Mouse (Mus musculus): ENCODE measurements around the gene Cep83.
A peak's percentile ranks its signal among the peaks of the same experiment; 100 is the strongest.
"Not testable (repeated sequence)": the region's sequence is repeated elsewhere in the genome, so short reads cannot be mapped to it uniquely, and the experiment has no call there.

The Cep83 gene

DNA sequence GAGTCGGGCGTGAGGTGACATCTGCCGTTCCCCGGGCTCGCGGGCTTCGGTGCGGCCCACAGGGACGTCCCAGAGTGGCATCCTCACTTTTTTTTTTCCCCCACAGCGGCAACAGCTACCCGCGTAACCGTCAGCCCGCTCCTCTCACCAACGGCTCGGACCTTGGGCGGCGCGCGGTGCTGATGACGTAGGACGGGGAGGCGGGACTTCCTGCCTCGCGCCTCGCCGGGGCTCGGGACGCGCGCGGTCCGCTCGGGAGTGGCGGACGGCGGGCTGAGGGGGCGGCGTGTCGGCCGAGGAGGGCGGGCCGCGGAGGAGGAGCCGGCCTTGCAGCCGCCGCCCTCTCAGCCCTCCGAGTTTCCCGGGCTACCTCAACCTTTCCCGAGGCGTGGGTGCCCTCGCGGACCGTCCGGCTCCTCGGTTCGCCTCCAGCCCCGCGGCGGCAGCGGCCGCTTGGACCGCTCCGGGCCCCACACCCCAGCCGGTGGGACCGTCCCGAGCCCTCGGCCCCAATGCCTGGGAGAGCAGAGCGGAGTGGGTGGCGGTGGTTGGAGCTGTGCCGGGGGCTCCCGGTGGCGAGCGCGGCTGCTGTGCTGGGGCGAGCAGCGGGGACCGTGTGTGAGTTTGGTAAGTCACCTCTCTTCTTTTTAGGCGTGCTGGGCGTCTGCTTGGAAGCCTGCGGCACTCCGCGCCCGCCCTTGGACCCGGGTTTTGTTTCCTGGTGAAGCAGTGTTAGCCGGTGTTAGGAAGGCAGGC is at the start of gene Cep83:
Cep83 (plus strand) TSS at position 235 of the 756 bp plus-strand sequence.
- DNase-seq (ENCODE audit: low spot score), result peak; percentile 93

GRCm38 (mm10) chr10:94639281-94639680 is 49.2 kb upstream of the Cep83 start:
- no peak for DNase-seq (ENCODE audit: low spot score)

GRCm38 (mm10) chr10:94640067-94640466 is 48.4 kb upstream of the Cep83 start:
- no peak for DNase-seq (ENCODE audit: low spot score)

DNA sequence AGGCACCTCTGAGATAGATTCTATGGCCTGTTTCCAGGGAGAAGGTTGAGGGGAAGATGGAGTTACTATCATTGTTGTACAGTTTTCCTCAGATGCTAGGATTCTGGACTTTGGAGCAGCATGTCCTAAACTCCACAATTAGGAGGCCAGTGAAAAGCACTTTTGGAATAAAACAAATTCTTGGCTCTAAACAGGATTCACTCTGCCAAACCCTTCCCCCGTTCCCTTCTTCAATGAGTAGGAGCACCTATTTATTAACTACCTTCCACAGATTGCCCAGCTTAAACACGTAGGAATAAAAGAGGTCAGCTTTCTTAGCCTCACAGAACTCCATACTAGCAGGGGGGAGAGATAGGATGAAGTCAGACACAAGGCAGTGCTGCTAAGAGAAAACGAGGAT is 24.4 kb upstream of the Cep83 start:
- no peak for DNase-seq (ENCODE audit: low spot score)

DNA sequence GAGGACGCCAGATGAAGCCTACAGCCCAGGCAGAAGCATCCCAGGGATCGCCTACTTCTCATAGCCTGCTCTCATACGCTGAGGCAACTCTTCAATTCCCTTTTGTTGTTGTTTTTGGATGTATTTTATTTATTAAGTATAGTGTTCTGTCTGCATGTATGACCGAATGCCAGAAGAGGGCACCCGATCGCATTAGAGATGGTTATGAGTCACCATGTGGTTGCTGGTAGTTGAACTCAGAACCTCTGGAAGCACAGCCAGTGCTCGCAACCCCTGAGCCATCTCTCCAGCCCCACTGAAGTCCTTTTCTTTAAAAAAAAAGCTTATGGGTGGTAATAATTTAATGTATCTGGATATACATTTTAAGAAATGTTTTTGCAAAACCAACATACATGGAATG is 24.0 kb upstream of the Cep83 start:
- DNase-seq (ENCODE audit: low spot score), result no peak

DNA sequence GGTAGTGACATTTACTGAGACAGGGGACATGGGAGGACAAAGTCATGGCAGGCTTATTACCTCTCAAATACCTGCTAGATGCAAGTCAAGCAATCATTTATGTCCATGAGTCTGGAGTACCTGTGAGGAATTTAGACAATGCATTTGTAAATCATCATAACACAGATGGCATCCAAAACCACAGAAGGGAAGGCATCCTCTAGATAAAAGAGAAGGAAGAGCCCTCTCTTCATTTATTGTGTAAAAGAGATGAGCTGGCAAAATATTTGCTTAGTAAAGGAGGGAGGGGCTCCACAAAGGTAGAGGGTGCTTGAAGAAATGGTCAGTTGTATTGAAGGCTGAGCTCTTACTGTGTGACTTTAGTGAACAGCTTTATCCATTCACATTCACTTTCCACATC is 20.3 kb upstream of the Cep83 start:
- DNase-seq (ENCODE audit: low spot score), result no peak

- no peak for DNase-seq (ENCODE audit: low spot score)
Measured at GRCm38 (mm10) chr10:94687801-94688419, 544 bp upstream of the Cep83 start.

DNA sequence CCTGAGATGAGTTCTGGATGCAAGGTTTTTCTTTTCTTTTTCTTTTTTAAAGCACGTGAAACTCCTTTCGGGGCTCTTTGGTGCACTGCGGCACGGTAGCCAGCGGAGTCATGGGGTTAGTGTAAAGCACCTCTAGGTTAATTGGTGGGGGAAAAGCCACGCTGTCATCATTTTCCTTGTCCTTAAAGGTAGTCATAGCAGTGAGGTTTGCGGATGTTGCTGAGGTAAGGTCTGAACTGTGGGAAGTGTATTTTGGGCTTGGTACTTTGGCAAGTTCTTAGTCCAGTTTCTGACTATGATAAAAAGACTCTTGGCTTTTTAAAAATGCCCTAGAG is 689 bp downstream of the Cep83 start:
- DNase-seq (ENCODE audit: low spot score), result no peak

DNA sequence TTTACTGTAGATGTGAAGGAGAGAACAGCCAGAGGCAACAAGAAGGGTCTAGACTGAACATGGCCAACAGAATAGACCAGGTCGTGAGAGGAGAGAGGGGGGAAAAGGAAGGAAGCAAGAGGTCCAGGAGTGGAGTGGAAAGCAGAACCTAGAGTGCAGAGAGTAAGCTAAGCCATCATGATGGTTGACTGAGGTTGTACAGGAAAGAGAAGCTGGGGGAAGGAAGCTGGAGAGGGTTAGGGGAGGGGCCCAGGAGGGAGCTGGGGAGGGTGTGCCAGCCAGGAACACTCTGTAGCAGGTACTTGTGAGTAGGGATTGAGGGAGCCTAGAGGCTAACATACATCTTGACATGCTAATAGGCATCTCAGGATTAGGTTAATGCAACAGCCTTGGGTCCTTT is 1.9 kb downstream of the Cep83 start:
- no peak for DNase-seq (ENCODE audit: low spot score)

GRCm38 (mm10) chr10:94692163-94692562 is 3.7 kb downstream of the Cep83 start:
- DNase-seq (ENCODE audit: low spot score), result no peak

DNA sequence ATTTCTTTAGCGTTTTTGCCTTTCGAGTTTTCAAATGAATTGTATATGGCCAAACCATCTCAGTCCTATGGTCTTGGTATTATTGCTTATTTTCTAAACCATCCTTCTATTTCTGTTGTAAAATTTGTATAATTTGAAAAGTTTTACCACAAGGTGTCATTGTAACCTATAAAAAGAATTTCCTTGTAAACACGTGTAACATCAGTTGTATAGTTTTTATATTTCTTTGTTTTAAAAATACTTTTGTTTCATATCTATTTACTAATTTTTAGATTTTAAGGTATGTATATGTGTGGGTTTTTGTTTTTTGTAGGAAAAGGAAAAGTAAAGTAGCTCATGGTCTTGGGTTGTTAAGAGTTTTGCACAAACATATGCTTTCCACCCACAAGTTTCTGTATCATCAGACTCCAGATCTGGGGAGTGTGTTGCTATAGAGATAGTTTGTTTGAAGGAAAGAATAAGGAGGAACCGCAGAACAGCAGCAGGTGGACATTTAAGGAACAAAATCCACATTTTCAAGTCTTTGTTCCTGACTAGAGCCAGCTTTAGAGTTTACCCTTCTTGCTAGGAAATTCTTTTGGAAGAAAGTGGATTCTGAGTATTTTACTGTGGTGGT is 17.3 kb downstream of the Cep83 start:
- DNase-seq (ENCODE audit: low spot score), result no peak

- DNase-seq (ENCODE audit: low spot score), result no peak
Measured at GRCm38 (mm10) chr10:94706695-94707094, 18.2 kb downstream of the Cep83 start.

DNA sequence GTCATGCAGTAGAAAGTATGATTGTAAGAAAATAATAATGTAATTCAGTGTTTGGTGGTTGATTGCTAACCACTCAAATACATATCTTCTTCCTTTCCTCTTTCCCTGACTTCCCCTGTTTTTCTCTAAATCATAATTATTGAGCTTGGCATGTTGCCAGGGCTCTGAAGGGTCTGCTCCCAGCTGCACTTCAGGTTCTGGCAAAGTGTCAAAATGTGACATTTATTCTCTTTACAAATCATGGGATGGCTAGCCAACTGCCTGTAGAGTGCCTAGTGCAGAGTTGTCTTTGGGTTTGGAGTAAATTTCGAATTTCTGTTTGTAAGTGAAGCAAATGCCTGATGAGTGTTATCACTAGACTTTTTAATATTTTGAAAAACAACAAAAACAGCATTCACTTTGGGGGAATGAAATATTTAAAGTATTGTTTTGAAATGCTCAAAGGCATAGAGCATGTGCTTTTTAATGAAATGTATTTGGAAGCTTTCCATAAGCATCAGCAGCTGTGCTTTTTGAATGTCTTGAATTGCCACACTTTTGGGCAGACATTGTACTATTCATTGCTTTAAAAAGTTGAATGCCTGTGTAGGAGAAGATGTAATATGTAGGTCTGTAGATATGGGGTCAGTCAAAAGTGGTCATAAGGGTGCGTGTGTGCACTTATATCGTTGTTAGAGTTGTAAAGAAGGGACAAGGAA is 21.3 kb downstream of the Cep83 start:
- no peak for DNase-seq (ENCODE audit: low spot score)

GRCm38 (mm10) chr10:94710320-94710695 is 21.9 kb downstream of the Cep83 start:
- no peak for DNase-seq (ENCODE audit: low spot score)

DNA sequence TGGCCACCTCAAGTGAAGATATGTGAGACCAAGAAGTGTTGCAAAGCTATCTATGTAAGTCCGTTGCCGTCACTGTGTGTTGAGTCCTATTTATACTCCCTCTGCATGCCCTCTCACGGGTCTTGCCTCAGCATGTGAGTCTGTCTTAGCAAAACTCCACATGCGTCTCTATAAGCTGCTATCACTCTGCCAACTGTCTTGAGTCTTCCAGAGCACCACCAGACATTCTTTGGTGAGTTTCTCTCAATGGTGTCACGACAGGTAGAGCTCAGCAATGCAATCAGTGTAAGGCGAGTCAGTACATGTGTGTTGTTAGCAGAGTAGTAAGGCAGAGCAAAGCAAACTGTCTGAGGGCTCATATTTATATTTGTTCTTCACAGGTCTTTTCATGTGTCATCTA is 31.8 kb downstream of the Cep83 start:
- DNase-seq (ENCODE audit: low spot score), result no peak

- DNase-seq (ENCODE audit: low spot score), result not testable (repeated sequence)
Measured at GRCm38 (mm10) chr10:94728053-94728452, 39.6 kb downstream of the Cep83 start.

- DNase-seq (ENCODE audit: low spot score), result no peak
Measured at GRCm38 (mm10) chr10:94730445-94730844, 42.0 kb downstream of the Cep83 start.

- no peak for DNase-seq (ENCODE audit: low spot score)
Measured at GRCm38 (mm10) chr10:94734829-94735228, 46.4 kb downstream of the Cep83 start.

GRCm38 (mm10) chr10:94740221-94740620 is 51.8 kb downstream of the Cep83 start:
- no peak for DNase-seq (ENCODE audit: low spot score)

- no peak for DNase-seq (ENCODE audit: low spot score)
Measured at GRCm38 (mm10) chr10:94741459-94741858, 53.0 kb downstream of the Cep83 start.

DNA sequence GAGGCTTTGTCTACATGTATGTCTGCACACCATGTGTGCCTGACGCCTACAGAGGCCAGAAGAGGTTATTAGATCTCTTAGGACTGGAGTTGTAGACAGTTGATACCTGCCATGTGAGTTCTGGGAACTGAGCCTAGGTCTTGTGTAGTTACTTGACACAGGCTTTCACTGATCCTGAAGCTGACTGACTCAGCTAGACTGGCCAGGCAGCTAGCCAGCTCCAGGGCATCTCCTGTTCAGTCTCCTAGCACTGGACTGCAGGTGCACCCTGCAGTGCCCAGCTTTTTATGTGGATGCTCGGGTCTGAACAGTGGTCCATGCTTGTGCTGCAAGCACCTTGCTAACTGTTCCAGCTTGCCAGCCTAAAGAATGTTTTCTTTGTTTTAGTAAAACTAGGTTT is 58.6 kb downstream of the Cep83 start:
- no peak for DNase-seq (ENCODE audit: low spot score)

DNA sequence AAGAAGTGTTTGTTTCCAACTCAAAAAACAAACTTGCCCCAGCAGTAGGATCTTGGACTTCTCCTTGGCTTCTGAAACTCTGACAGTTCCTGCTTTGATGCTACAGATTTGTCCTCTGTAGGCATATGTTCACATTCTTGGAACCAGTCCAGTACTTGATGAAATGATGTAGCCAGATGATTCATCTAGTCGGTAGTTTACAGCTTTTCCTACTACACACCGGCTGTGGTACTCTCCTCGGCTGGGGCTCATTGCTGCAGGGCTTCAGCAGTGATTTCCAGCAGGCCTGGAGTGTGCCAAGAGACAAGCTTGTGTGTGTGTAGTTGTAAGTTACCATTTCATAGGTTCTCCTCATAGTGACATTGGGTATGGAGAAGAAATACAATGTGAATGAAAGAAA is 83.0 kb downstream of the Cep83 start:
- DNase-seq (ENCODE audit: low spot score), result no peak

GRCm38 (mm10) chr10:94777576-94777975 is 89.1 kb downstream of the Cep83 start:
- no peak for DNase-seq (ENCODE audit: low spot score)

Measured in ovary, postnatal 14 days (tissue).